Mouse (Mus musculus): ENCODE data around the gene Lsamp. TPM values are rescaled to one million over a fixed set of nuclear protein-coding genes. Genes with fewer than 3 reads are reported as not detected.

Gene Lsamp
- total and polyA plus RNA-seq, 2 experiments, result 0.07 to 0.37 TPM

DNA sequence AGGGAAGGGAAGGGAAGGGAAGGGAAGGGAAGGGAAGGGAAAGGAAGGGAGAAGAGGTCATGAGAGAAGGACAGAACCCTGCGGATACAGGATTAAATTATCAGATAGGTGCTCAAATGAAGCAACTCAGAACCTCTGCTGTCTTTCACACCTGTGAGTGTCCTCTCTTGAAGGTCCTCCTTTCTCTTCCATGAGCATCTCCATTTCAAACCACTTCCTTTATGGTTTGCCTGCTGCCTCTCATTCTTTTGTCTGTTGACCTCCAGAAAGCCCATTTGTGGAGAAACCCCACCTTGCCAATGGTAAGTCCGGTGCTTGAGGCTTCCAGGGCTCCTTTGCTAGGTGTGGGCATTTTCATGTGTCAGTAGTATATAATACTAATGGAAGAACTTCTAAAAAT, 2141.9 kb downstream of the Lsamp start:
- no peaks in the 10 kb centered on the region for H3K79me2 ChIP-seq (ENCODE audit: control insufficient read depth, insufficient read depth, low read length)
- no peak for DNase-seq (ENCODE audit: extremely low read depth, low read depth, low spot score)
- H3K36me3 ChIP-seq (ENCODE audit: control insufficient read depth, insufficient read depth, low read length), result no peaks in the 10 kb centered on the region
- H3K27ac ChIP-seq (replicated peaks; ENCODE audit: insufficient read depth, low read depth, low read length), result no peak overlapping the region
- no peaks in the 10 kb centered on the region for H3K27me3 ChIP-seq (ENCODE audit: control insufficient read depth, insufficient read depth, low read length)
- no peak overlapping the region for H3K4me3 ChIP-seq (ENCODE audit: insufficient read depth, low read depth, low read length)
- 79% methylated on average over 2 of the region's 2 CpGs for WGBS
- no peak for TF ChIP-seq CTCF (IDR thresholded peaks at IDR 0.05; ENCODE audit: low read depth, low read length)
- TF ChIP-seq POLR2A (IDR thresholded peaks at IDR 0.05; ENCODE audit: extremely low read depth, insufficient read depth, low read length), result no peak
- no peaks in the 10 kb centered on the region for H3K4me1 ChIP-seq (ENCODE audit: control insufficient read depth, insufficient read depth, low read length)
- H3K9ac ChIP-seq (ENCODE audit: low read depth, low read length), result no peak overlapping the region

DNA sequence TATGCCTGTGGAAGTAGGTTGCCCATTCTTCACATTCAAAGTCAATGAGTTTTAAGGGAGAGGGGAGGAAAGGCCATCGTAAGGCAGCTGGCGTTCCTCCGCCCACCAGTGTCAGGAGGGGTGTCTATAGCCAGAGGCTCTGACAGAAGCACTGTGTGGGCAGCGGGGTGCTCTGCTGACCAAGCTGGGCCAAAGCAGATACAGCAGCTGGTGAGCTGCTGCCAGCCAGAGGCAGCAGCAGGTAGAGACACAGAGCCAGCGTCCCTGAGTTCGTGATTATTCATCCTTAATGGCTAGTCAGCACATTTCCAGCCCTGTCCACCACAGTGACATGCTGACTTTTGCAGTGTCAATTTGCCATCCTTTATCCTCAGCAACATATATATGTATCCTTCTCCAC, 2163.0 kb downstream of the Lsamp start:
- no peaks in the 10 kb centered on the region for H3K79me2 ChIP-seq (ENCODE audit: control insufficient read depth, insufficient read depth, low read length)
- TF ChIP-seq CTCF (IDR thresholded peaks at IDR 0.05; ENCODE audit: low read depth, low read length) (no peak), POLR2A (IDR thresholded peaks at IDR 0.05; ENCODE audit: extremely low read depth, insufficient read depth, low read length) (no peak)
- no peaks in the 10 kb centered on the region for H3K4me1 ChIP-seq (ENCODE audit: control insufficient read depth, insufficient read depth, low read length)
- no peak for DNase-seq (ENCODE audit: extremely low read depth, low read depth, low spot score)
- 82% methylated on average over 6 of the region's 6 CpGs for WGBS
- no peaks in the 10 kb centered on the region for H3K36me3 ChIP-seq (ENCODE audit: control insufficient read depth, insufficient read depth, low read length)
- no peak overlapping the region for H3K9ac ChIP-seq (ENCODE audit: low read depth, low read length)
- no peak overlapping the region for H3K27ac ChIP-seq (replicated peaks; ENCODE audit: insufficient read depth, low read depth, low read length)
- no peaks in the 10 kb centered on the region; the same call in 1 of the 2 replicates for H3K27me3 ChIP-seq (ENCODE audit: control insufficient read depth, insufficient read depth, low read length)
- no peak overlapping the region for H3K4me3 ChIP-seq (ENCODE audit: insufficient read depth, low read depth, low read length)

DNA sequence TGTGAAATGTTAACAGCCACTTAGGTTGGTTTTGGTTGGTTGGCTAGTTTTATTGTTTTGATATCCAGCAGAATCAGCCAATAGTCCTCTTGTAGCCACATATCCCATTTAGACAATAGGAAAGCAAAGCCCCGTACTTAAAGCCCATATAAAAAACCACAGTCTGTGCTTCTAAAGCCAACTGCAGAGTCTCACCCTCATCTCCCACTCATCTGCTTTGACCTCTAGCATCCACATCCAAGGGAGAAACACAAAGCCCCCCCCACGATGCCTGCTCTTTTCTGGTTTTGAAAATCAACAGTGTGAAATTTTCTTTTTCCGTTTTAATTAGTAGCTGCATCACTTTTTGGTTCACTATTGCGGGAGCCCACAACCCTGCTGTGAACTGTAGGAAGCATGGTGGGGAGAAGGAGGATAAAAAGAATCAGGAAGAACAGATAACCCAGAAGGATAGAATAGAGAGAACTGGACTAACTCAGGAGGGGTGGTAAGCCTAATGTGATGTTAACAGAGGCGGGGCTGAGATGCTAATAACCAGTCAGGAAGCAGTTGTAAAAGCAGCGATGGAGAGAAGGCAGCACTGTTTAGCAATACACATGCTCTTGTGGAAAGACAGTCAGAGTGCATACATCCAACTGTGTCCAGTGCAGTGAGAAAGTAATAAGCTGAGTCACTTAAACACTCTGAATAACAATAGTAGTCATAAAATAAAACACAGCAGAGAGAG, 2165.2 kb downstream of the Lsamp start:
- Histone ChIP-seq H3K27ac (replicated peaks; ENCODE audit: insufficient read depth, low read depth, low read length) (no peak overlapping the region), H3K27me3 (ENCODE audit: control insufficient read depth, insufficient read depth, low read length) (no peaks in the 10 kb centered on the region; the same call in 1 of the 2 replicates), H3K79me2 (ENCODE audit: control insufficient read depth, insufficient read depth, low read length) (no peaks in the 10 kb centered on the region), H3K4me3 (ENCODE audit: insufficient read depth, low read depth, low read length) (no peak overlapping the region), H3K36me3 (ENCODE audit: control insufficient read depth, insufficient read depth, low read length) (no peaks in the 10 kb centered on the region), H3K4me1 (ENCODE audit: control insufficient read depth, insufficient read depth, low read length) (no peaks in the 10 kb centered on the region), H3K9ac (ENCODE audit: low read depth, low read length) (no peak overlapping the region)
- DNase-seq (ENCODE audit: extremely low read depth, low read depth, low spot score), result no peak
- WGBS, result 73% methylated on average over 6 of the region's 6 CpGs
- no peak for TF ChIP-seq CTCF (IDR thresholded peaks at IDR 0.05; ENCODE audit: low read depth, low read length)
- TF ChIP-seq POLR2A (IDR thresholded peaks at IDR 0.05; ENCODE audit: extremely low read depth, insufficient read depth, low read length), result no peak

DNA sequence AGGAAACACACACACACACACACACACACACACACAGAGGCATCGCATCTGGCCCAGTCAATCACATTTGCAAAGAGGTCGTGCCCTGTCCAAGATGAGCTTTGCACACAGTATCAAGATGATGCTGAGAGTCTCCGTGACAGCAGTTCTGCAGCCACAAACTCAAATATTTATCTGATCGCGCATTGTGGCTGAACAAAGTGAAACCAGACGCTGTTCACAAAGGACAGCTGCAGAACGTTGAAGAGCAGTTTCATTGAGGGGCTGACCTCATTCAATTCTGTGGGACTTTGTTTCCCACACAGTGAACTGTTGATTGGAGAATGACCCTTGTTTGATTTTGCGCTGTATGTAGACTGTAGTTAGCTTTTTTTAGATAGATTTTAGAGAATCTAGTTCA, 2168.5 kb downstream of the Lsamp start:
- TF ChIP-seq POLR2A (IDR thresholded peaks at IDR 0.05; ENCODE audit: extremely low read depth, insufficient read depth, low read length) (no peak), CTCF (IDR thresholded peaks at IDR 0.05; ENCODE audit: low read depth, low read length) (no peak)
- no peak overlapping the region for H3K27ac ChIP-seq (replicated peaks; ENCODE audit: insufficient read depth, low read depth, low read length)
- no peak overlapping the region for H3K4me3 ChIP-seq (ENCODE audit: insufficient read depth, low read depth, low read length)
- H3K4me1 ChIP-seq (ENCODE audit: control insufficient read depth, insufficient read depth, low read length), result no peaks in the 10 kb centered on the region
- WGBS, result 27% methylated on average over 8 of the region's 8 CpGs
- H3K27me3 ChIP-seq (ENCODE audit: control insufficient read depth, insufficient read depth, low read length), result no peaks in the 10 kb centered on the region; the same call in 1 of the 2 replicates
- no peak for DNase-seq (ENCODE audit: extremely low read depth, low read depth, low spot score)
- no peak overlapping the region for H3K9ac ChIP-seq (ENCODE audit: low read depth, low read length)
- H3K36me3 ChIP-seq (ENCODE audit: control insufficient read depth, insufficient read depth, low read length), result no peaks in the 10 kb centered on the region
- no peaks in the 10 kb centered on the region for H3K79me2 ChIP-seq (ENCODE audit: control insufficient read depth, insufficient read depth, low read length)

DNA sequence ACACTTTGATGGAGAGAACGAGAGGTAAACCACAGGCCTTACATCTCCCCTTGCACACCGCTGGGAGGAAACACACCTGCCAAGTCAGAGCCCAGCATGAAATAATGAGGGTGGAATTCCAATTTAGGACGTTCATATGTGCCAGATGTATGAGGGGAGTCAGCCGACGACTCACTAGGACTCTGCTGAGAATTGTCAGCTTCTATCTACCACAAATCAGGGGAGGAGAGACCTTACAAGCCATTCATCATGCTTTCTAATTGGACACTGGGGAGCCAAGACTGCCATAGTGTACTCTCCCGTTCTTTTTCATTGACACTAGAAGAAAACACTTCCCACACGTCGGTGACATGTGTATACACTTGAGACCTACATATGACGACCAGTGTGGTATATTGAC, 2173.7 kb downstream of the Lsamp start:
- TF ChIP-seq POLR2A (IDR thresholded peaks at IDR 0.05; ENCODE audit: extremely low read depth, insufficient read depth, low read length) (no peak), CTCF (IDR thresholded peaks at IDR 0.05; ENCODE audit: low read depth, low read length) (no peak)
- 85% methylated on average over 9 of the region's 9 CpGs for WGBS

DNA sequence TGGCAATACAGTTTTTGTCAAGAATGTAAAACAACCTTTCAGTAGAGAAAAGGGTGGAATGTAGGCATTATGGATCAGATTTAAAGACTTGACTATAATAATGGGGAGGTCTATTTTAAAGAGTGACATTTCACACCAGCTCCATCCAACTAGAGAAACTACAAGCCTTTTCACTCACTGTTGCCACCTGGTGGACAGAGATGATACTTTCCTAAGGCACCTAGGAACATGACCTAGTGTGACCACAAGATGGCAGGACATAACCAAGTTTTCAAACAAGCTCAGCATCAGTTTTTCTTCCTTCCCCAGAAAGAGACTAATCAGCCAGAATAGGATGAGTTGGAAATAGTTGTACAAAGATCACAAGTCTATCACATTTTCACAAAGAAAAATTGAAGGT, 2180.8 kb downstream of the Lsamp start:
- no peaks in the 10 kb centered on the region for H3K79me2 ChIP-seq (ENCODE audit: control insufficient read depth, insufficient read depth, low read length)
- no peak overlapping the region for H3K4me3 ChIP-seq (ENCODE audit: insufficient read depth, low read depth, low read length)
- no peak overlapping the region for H3K9ac ChIP-seq (ENCODE audit: low read depth, low read length)
- no peaks in the 10 kb centered on the region for H3K36me3 ChIP-seq (ENCODE audit: control insufficient read depth, insufficient read depth, low read length)
- H3K4me1 ChIP-seq (ENCODE audit: control insufficient read depth, insufficient read depth, low read length), result no peaks in the 10 kb centered on the region
- H3K27me3 ChIP-seq (ENCODE audit: control insufficient read depth, insufficient read depth, low read length), result no peaks in the 10 kb centered on the region
- peak; percentile 65 for DNase-seq (ENCODE audit: extremely low read depth, low read depth, low spot score)
- H3K27ac ChIP-seq (replicated peaks; ENCODE audit: insufficient read depth, low read depth, low read length), result no peak overlapping the region
- TF ChIP-seq POLR2A (IDR thresholded peaks at IDR 0.05; ENCODE audit: extremely low read depth, insufficient read depth, low read length), result no peak
- TF ChIP-seq CTCF (IDR thresholded peaks at IDR 0.05; ENCODE audit: low read depth, low read length), result peak; percentile 66

More for the DNA sequence above, 2173.7 kb downstream of the Lsamp start:
- H3K9ac ChIP-seq (ENCODE audit: low read depth, low read length), result no peak overlapping the region
- H3K79me2 ChIP-seq (ENCODE audit: control insufficient read depth, insufficient read depth, low read length), result no peaks in the 10 kb centered on the region
- no peaks in the 10 kb centered on the region for H3K4me1 ChIP-seq (ENCODE audit: control insufficient read depth, insufficient read depth, low read length)
- no peaks in the 10 kb centered on the region for H3K36me3 ChIP-seq (ENCODE audit: control insufficient read depth, insufficient read depth, low read length)
- no peak for DNase-seq (ENCODE audit: extremely low read depth, low read depth, low spot score)
- no peak overlapping the region for H3K4me3 ChIP-seq (ENCODE audit: insufficient read depth, low read depth, low read length)
- H3K27ac ChIP-seq (replicated peaks; ENCODE audit: insufficient read depth, low read depth, low read length), result no peak overlapping the region
- no peaks in the 10 kb centered on the region for H3K27me3 ChIP-seq (ENCODE audit: control insufficient read depth, insufficient read depth, low read length)
